Mouse (Mus musculus): ENCODE data around the gene Prickle2. TPM values are rescaled to one million over a fixed set of nuclear protein-coding genes. Genes with fewer than 3 reads are reported as not detected.

Prickle2 gene
- polyA plus RNA-seq, 1 experiment from 2014 or later: 2.6 TPM

GRCm38 (mm10) chr6:92407259-92407658, 298.7 kb downstream of the Prickle2 start:
- H3K4me1 ChIP-seq: peaks cover 12% of the 10 kb centered on the region
- no peaks in the 10 kb centered on the region for H3K27me3 ChIP-seq (ENCODE audit: poor library complexity, severe bottlenecking)
- no peaks in the 10 kb centered on the region for H3K9me3 ChIP-seq
- 72% methylated on average over 5 of the region's 5 CpGs for WGBS
- no peak overlapping the region for H3K4me3 ChIP-seq
- no peak overlapping the region for H3K27ac ChIP-seq
- peak; percentile 21 for DNase-seq (ENCODE audit: extremely low spot score, low spot score)
- H3K36me3 ChIP-seq (replicated peaks): peaks cover 3% of the 10 kb centered on the region

- DNase-seq (ENCODE audit: extremely low spot score, low spot score): no peak
- no peaks in the 10 kb centered on the region; the same call in 1 of the 2 replicates for H3K36me3 ChIP-seq (replicated peaks)
- no peaks in the 10 kb centered on the region for H3K9me3 ChIP-seq
- no peak overlapping the region for H3K27ac ChIP-seq
- H3K4me1 ChIP-seq: peaks cover 12% of the 10 kb centered on the region
- WGBS: 84% methylated on average over 8 of the region's 8 CpGs
- no peaks in the 10 kb centered on the region for H3K27me3 ChIP-seq (ENCODE audit: poor library complexity, severe bottlenecking)
- no peak overlapping the region for H3K4me3 ChIP-seq
These were observed 300.4 kb downstream of the Prickle2 start for GRCm38 (mm10) chr6:92405571-92405970.

- Histone ChIP-seq H3K27ac (no peak overlapping the region), H3K9me3 (no peaks in the 10 kb centered on the region), H3K36me3 (replicated peaks) (no peaks in the 10 kb centered on the region), H3K27me3 (ENCODE audit: poor library complexity, severe bottlenecking) (no peaks in the 10 kb centered on the region), H3K4me1 (peaks cover 10% of the 10 kb centered on the region; the same call in 1 of the 2 replicates), H3K4me3 (no peak overlapping the region)
- DNase-seq (ENCODE audit: extremely low spot score, low spot score): no peak
- 95% methylated on average over 6 of the region's 6 CpGs for WGBS
These were observed 308.1 kb downstream of the Prickle2 start for GRCm38 (mm10) chr6:92397876-92398275.

GRCm38 (mm10) chr6:92395556-92395955, 310.4 kb downstream of the Prickle2 start:
- peaks cover 10% of the 10 kb centered on the region; the same call in 1 of the 2 replicates for H3K4me1 ChIP-seq
- no peak overlapping the region for H3K4me3 ChIP-seq
- no peak for DNase-seq (ENCODE audit: extremely low spot score, low spot score)
- 90% methylated on average over 4 of the region's 4 CpGs for WGBS
- no peaks in the 10 kb centered on the region for H3K27me3 ChIP-seq (ENCODE audit: poor library complexity, severe bottlenecking)
- H3K9me3 ChIP-seq: no peaks in the 10 kb centered on the region
- no peak overlapping the region for H3K27ac ChIP-seq
- no peaks in the 10 kb centered on the region for H3K36me3 ChIP-seq (replicated peaks)

- no peak overlapping the region for H3K27ac ChIP-seq
- no peaks in the 10 kb centered on the region for H3K9me3 ChIP-seq
- no peak overlapping the region for H3K4me3 ChIP-seq
- no peaks in the 10 kb centered on the region for H3K36me3 ChIP-seq (replicated peaks)
- peaks cover 10% of the 10 kb centered on the region; the same call in 1 of the 2 replicates for H3K4me1 ChIP-seq
- DNase-seq (ENCODE audit: extremely low spot score, low spot score): no peak
- WGBS: 74% methylated on average over 1 of the region's 1 CpGs
- no peaks in the 10 kb centered on the region for H3K27me3 ChIP-seq (ENCODE audit: poor library complexity, severe bottlenecking)
These were observed 310.8 kb downstream of the Prickle2 start for GRCm38 (mm10) chr6:92395143-92395542.

GRCm38 (mm10) chr6:92394628-92395027, 311.3 kb downstream of the Prickle2 start:
- no peak overlapping the region for H3K4me3 ChIP-seq
- H3K4me1 ChIP-seq: peaks cover 10% of the 10 kb centered on the region; the same call in 1 of the 2 replicates
- 90% methylated on average over 5 of the region's 5 CpGs for WGBS
- H3K27me3 ChIP-seq (ENCODE audit: poor library complexity, severe bottlenecking): no peaks in the 10 kb centered on the region
- no peaks in the 10 kb centered on the region for H3K36me3 ChIP-seq (replicated peaks)
- no peak overlapping the region for H3K27ac ChIP-seq
- no peaks in the 10 kb centered on the region for H3K9me3 ChIP-seq
- no peak for DNase-seq (ENCODE audit: extremely low spot score, low spot score)

- H3K36me3 ChIP-seq (replicated peaks): no peaks in the 10 kb centered on the region
- no peaks in the 10 kb centered on the region for H3K27me3 ChIP-seq (ENCODE audit: poor library complexity, severe bottlenecking)
- no peaks in the 10 kb centered on the region for H3K4me1 ChIP-seq
- no peak overlapping the region for H3K4me3 ChIP-seq
- no peak overlapping the region for H3K27ac ChIP-seq
- WGBS: 89% methylated on average over 4 of the region's 4 CpGs
- DNase-seq (ENCODE audit: extremely low spot score, low spot score): no peak
- no peaks in the 10 kb centered on the region for H3K9me3 ChIP-seq
These were observed 315.6 kb downstream of the Prickle2 start for GRCm38 (mm10) chr6:92390321-92390720.

- H3K27me3 ChIP-seq (ENCODE audit: poor library complexity, severe bottlenecking): no peaks in the 10 kb centered on the region
- H3K36me3 ChIP-seq (replicated peaks): no peaks in the 10 kb centered on the region
- no peak for DNase-seq (ENCODE audit: extremely low spot score, low spot score)
- H3K4me1 ChIP-seq: no peaks in the 10 kb centered on the region
- no peak overlapping the region for H3K4me3 ChIP-seq
- no peak overlapping the region for H3K27ac ChIP-seq
- 88% methylated on average over 5 of the region's 5 CpGs for WGBS
- no peaks in the 10 kb centered on the region for H3K9me3 ChIP-seq
These were observed 317.3 kb downstream of the Prickle2 start for GRCm38 (mm10) chr6:92388681-92389080.

GRCm38 (mm10) chr6:92383196-92383782, 322.7 kb downstream of the Prickle2 start:
- H3K36me3 ChIP-seq (replicated peaks): no peaks in the 10 kb centered on the region
- no peak overlapping the region for H3K4me3 ChIP-seq
- H3K27me3 ChIP-seq (ENCODE audit: poor library complexity, severe bottlenecking): no peaks in the 10 kb centered on the region
- no peaks in the 10 kb centered on the region for H3K4me1 ChIP-seq
- 86% methylated on average over 14 of the region's 14 CpGs for WGBS
- no peaks in the 10 kb centered on the region for H3K9me3 ChIP-seq
- DNase-seq (ENCODE audit: extremely low spot score, low spot score): no peak
- H3K27ac ChIP-seq: no peak overlapping the region

GRCm38 (mm10) chr6:92381085-92381484, 324.9 kb downstream of the Prickle2 start:
- no peaks in the 10 kb centered on the region for H3K27me3 ChIP-seq (ENCODE audit: poor library complexity, severe bottlenecking)
- DNase-seq (ENCODE audit: extremely low spot score, low spot score): no peak
- H3K9me3 ChIP-seq: no peaks in the 10 kb centered on the region
- 87% methylated on average over 10 of the region's 10 CpGs for WGBS
- H3K27ac ChIP-seq: no peak overlapping the region
- H3K4me3 ChIP-seq: no peak overlapping the region
- H3K4me1 ChIP-seq: no peaks in the 10 kb centered on the region
- H3K36me3 ChIP-seq (replicated peaks): peaks cover 5% of the 10 kb centered on the region; the same call in 1 of the 2 replicates

GRCm38 (mm10) chr6:92374826-92375225, 331.1 kb downstream of the Prickle2 start:
- 93% methylated on average over 6 of the region's 6 CpGs for WGBS
- Histone ChIP-seq H3K4me3 (no peak overlapping the region), H3K27me3 (ENCODE audit: poor library complexity, severe bottlenecking) (no peaks in the 10 kb centered on the region)

GRCm38 (mm10) chr6:92370896-92371295, 335.1 kb downstream of the Prickle2 start:
- Histone ChIP-seq H3K27ac (no peak overlapping the region), H3K9me3 (peaks cover 17% of the 10 kb centered on the region), H3K4me3 (no peak overlapping the region), H3K4me1 (no peaks in the 10 kb centered on the region), H3K27me3 (ENCODE audit: poor library complexity, severe bottlenecking) (no peaks in the 10 kb centered on the region), H3K36me3 (replicated peaks) (peaks cover under 1% of the 10 kb centered on the region; the same call in 1 of the 2 replicates)
- no peak for DNase-seq (ENCODE audit: extremely low spot score, low spot score)
- 80% methylated on average over 5 of the region's 5 CpGs for WGBS

More at GRCm38 (mm10) chr6:92374826-92375225, 331.1 kb downstream of the Prickle2 start:
- no peak for DNase-seq (ENCODE audit: extremely low spot score, low spot score)
- no peak overlapping the region for H3K27ac ChIP-seq
- H3K36me3 ChIP-seq (replicated peaks): peaks cover 7% of the 10 kb centered on the region; the same call in 1 of the 2 replicates
- no peaks in the 10 kb centered on the region for H3K4me1 ChIP-seq
- no peaks in the 10 kb centered on the region for H3K9me3 ChIP-seq

- no peak overlapping the region for H3K27ac ChIP-seq
- H3K4me3 ChIP-seq: no peak overlapping the region
- no peaks in the 10 kb centered on the region for H3K9me3 ChIP-seq
- peaks cover 20% of the 10 kb centered on the region for H3K4me1 ChIP-seq
- no peaks in the 10 kb centered on the region for H3K36me3 ChIP-seq (replicated peaks)
- DNase-seq (ENCODE audit: extremely low spot score, low spot score): no peak
- H3K27me3 ChIP-seq (ENCODE audit: poor library complexity, severe bottlenecking): no peaks in the 10 kb centered on the region
- 80% methylated on average over 10 of the region's 10 CpGs for WGBS
These were observed 358.5 kb downstream of the Prickle2 start for GRCm38 (mm10) chr6:92347278-92348028.
